Mouse (Mus musculus) forebrain, postnatal 0 days (tissue): ENCODE measurements around the gene Ralgps1. TPM values are rescaled to one million over a fixed set of nuclear protein-coding genes. Genes with fewer than 3 reads are reported as not detected.

Experiments used
- ATAC-seq: fragments of 200-750 bp; cut with Nextera tagmentation; 2 replicates; pipeline ENCODE4 v1.8.0; 2017; ENCODE audit warnings: mild to moderate bottlenecking, moderate library complexity
- DNase-seq: peaks from one replicate; pipeline ENCODE4 v3.0.0-alpha.2; 2015
- H3K27ac ChIP-seq: fragments of 300-500 bp; sonication (generic); 2 replicates; pipeline ENCODE4 v1.5.1; 2014; ENCODE audit warnings: low read depth, mild to moderate bottlenecking, antibody characterized with exemption, low read length, moderate library complexity, mixed read lengths
- H3K27me3 ChIP-seq: fragments of 300-500 bp; sonication (generic); 2 replicates; pipeline ENCODE4 v1.6.1; 2014; ENCODE audit warnings: mild to moderate bottlenecking, low read length, mixed read lengths; ENCODE audit not compliant: insufficient read depth
- H3K36me3 ChIP-seq: fragments of 300-500 bp; sonication (generic); 2 replicates; pipeline ENCODE4 v1.6.1; 2014; ENCODE audit warnings: mild to moderate bottlenecking, moderate library complexity; ENCODE audit not compliant: insufficient read depth
- H3K4me1 ChIP-seq: fragments of 300-500 bp; sonication (generic); 2 replicates; pipeline ENCODE4 v1.6.1; 2014; ENCODE audit warnings: antibody characterized with exemption; ENCODE audit not compliant: insufficient read depth
- H3K4me2 ChIP-seq: fragments of 300-500 bp; sonication (generic); 2 replicates; pipeline ENCODE4 v1.6.1; 2014; ENCODE audit warnings: low read depth, mild to moderate bottlenecking, moderate library complexity
- H3K4me3 ChIP-seq: fragments of 300-500 bp; sonication (generic); 2 replicates; pipeline ENCODE4 v1.5.1; 2014; ENCODE audit warnings: low read depth, low read length, mixed read lengths
- H3K9ac ChIP-seq: fragments of 300-500 bp; sonication (generic); 2 replicates; pipeline ENCODE4 v1.6.1; 2014; ENCODE audit warnings: mild to moderate bottlenecking
- H3K9me3 ChIP-seq: fragments of 300-500 bp; sonication (generic); 2 replicates; pipeline ENCODE4 v1.6.1; 2016; ENCODE audit warnings: low read length
- CTCF ChIP-seq: sonication (generic); IDR thresholded peaks from 2 replicates; pipeline ENCODE4 v1.5.1; 2016; ENCODE audit warnings: antibody characterized with exemption, control low read depth, low read depth
- WGBS: fragments of 180-500 bp; shearing (Covaris S2); extraction: QIAGEN DNeasy Blood & Tissue Kit; methylation state at CpG from one replicate; pipeline ENCODE4 v1.1.7; 2014; 5-methylcytosine and 5-hydroxymethylcytosine counted together
- polyA plus RNA-seq: library from polyadenylated mRNA; unstranded; fragments of >200 nt; fragmentation: Nextera tagmentation; extraction: Ambion mirVana; gene quantifications from 2 replicates; pipeline ENCODE4 v1.2.1, GENCODE M21; 2015
- total RNA-seq: library from RNA; depleted of rRNA; stranded (reverse); fragments of >200 nt; gene quantifications from 2 replicates; pipeline ENCODE4 v1.2.3, GENCODE M21; 2014; rRNA removed

Ralgps1 gene
- total RNA-seq (55.0 and 66.9 TPM in 2 replicates), polyA plus RNA-seq (16.6 and 24.6 TPM in 2 replicates)

DNA sequence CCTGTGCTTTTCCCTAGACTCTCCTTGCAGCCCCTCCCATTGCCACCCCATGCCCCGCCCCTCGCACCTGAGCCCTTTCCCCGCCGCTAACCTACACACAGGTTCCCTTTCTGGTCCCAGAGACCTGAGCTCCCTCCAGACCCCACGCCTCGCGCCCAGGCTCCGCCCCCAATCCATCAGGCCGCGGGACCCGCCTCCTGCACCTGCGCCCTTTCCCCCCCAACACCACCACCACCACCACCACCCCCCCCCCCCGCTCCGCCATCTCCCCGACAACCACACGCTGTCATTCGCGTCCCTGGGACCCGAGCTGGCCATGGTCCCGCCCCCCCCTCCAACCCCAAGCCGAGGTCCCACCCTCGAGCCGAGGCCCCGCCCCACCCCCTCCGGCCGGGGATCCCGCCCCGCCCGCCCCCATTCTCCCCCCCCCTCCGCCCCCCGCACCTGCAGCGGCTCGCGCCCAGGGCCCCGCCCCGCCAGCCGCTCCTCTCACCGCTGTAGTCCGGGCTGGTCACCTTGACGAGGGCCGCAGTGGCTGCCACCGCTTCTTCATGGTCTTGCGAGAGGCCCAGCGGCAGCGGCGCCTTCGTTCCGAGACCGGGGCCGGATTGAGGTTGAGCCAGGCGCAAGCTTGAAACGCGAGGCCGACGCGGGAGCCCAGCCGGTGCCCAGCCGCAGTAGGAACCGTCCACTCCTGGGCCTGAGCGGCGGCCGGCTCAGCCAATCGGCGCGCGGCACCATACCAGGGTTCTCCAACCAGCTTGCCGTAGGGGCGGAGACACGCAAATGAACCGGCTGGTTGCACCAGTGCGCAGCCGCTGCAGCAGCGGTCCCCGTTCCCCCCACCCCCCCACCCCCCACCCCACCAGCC is at the start of gene Ralgps1:
Ralgps1 (minus strand) TSS at position 710 of the 871 bp plus-strand sequence.
- peaks cover 11% of the 10 kb centered on the region; the same call in 1 of the 2 replicates for H3K36me3 ChIP-seq
- peak within 1 kb of the TSS; percentile 90 for H3K9ac ChIP-seq
- no peak for TF ChIP-seq CTCF
- peak within 1 kb of the TSS; percentile 79 for H3K4me3 ChIP-seq
- WGBS = 4% methylated on average over 47 of the region's 74 CpGs
- DNase-seq (peak; percentile 97), ATAC-seq (peak; percentile 99)
- H3K27ac ChIP-seq = peak within 1 kb of the TSS; percentile 99
- peaks cover 16% of the 10 kb centered on the region; the same call in 1 of the 2 replicates for H3K4me1 ChIP-seq
- H3K27me3 ChIP-seq = no peaks in the 10 kb centered on the region
- no peaks in the 10 kb centered on the region for H3K9me3 ChIP-seq
- H3K4me2 ChIP-seq = peak within 1 kb of the TSS; percentile 69

DNA sequence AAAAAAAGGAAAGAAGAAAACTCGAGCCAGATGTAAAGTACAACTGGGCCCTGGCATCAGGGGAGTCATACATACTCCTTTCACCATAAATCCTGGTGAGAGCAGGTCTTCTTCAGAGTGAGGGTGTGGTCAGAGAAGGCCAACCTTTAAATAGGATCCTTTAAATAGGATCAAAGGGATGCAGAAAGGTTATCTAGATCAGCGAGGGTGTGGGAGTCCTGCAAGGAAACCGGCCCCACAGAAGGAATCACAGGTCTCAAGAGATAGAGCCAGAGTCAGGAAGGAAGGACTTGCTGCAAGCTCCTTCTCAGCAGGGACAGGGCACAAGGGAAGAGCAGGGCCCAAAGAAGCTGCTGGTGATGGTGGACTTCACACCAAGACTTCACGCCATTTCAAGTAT is 46.2 kb upstream of the Ralgps1 start:
- no peak overlapping the region for H3K4me3 ChIP-seq
- H3K4me1 ChIP-seq = no peaks in the 10 kb centered on the region
- H3K9me3 ChIP-seq = no peaks in the 10 kb centered on the region
- WGBS = 88% methylated on average over 4 of the region's 4 CpGs
- H3K27ac ChIP-seq = no peak overlapping the region
- no peak for ATAC-seq
- H3K36me3 ChIP-seq = peaks cover 12% of the 10 kb centered on the region; the same call in 1 of the 2 replicates
- DNase-seq = no peak
- H3K4me2 ChIP-seq = no peak overlapping the region
- H3K9ac ChIP-seq = no peak overlapping the region
- no peak for TF ChIP-seq CTCF
- no peaks in the 10 kb centered on the region for H3K27me3 ChIP-seq

DNA sequence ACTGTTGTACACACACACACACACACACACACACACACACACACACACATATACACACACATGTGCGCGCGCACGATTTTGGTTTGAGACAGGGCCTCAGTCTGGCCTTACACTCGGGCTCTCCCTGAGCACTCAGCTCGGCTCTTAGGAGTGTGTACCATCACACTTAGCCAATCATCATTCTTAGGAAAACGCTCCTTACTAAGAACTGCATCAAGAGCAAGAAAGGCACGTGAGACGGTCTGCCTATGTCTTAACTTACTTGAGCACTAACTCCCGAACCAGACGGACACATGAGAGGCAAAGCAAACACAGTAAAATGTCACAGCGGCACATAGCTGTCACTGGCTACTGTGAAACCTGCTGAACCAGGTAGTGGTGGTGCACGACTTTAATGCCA is 42.7 kb upstream of the Ralgps1 start:
- ATAC-seq = no peak
- WGBS = 92% methylated on average over 13 of the region's 13 CpGs

DNA sequence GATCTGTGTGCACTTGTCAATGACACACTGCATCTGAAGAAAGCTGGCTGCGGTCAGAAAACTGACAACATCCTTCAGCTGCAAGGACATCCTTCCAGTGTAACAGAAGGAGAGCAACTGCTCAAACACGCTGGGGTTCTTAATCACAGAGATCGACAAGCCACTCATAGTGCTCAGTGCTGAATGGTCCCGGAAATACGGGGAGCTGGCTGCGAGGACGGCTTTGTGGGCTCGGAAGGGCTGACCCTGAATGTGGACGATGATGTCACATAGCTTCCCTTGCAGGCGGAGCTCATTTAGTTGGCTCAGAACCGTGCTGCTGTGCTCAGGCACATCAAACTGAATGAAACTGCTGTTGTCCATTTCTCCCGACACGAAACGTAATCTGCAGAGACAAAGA is 40.8 kb upstream of the Ralgps1 start:
- Histone ChIP-seq H3K27ac (no peak overlapping the region), H3K4me3 (no peak overlapping the region), H3K4me2 (no peak overlapping the region), H3K4me1 (no peaks in the 10 kb centered on the region), H3K27me3 (no peaks in the 10 kb centered on the region), H3K9me3 (no peaks in the 10 kb centered on the region), H3K9ac (no peak overlapping the region), H3K36me3 (peaks cover 32% of the 10 kb centered on the region)
- 0 out of 2 replicates have a peak, but pooled peaks have one; percentile 12 for ATAC-seq
- WGBS = 70% methylated on average over 14 of the region's 14 CpGs
- no peak for TF ChIP-seq CTCF
- no peak for DNase-seq

More for the DNA sequence above, 42.7 kb upstream of the Ralgps1 start:
- peaks cover 29% of the 10 kb centered on the region for H3K36me3 ChIP-seq
- H3K9me3 ChIP-seq = no peaks in the 10 kb centered on the region
- H3K4me1 ChIP-seq = no peaks in the 10 kb centered on the region
- no peaks in the 10 kb centered on the region for H3K27me3 ChIP-seq
- H3K4me3 ChIP-seq = no peak overlapping the region
- no peak overlapping the region for H3K9ac ChIP-seq
- H3K4me2 ChIP-seq = no peak overlapping the region
- H3K27ac ChIP-seq = no peak overlapping the region
- TF ChIP-seq CTCF = no peak
- DNase-seq = no peak

DNA sequence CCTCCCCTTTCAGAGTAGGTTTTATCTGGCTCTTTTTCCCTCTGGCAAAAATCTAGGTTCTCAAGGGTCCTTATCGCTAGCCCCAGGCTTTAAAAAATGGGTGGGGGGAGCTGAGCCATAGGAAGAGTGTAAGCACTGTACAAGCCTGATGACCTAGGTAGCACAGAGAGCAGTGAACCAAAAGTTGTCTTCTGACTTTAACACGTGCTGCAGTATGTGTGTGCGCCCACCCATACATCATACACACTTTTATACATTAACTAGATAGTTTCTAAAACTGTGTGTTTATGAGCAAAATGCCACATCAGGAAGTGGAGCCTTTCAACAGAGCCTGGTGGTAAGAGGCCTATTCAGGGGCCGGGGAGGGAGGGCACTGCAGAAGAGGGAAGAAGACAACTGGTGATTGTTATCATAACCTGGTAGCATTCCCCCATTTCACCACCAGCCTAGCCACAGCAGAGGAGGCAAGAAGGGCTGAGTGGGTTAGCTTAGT is 32.3 kb upstream of the Ralgps1 start:
- WGBS = 89% methylated on average over 4 of the region's 4 CpGs
- Histone ChIP-seq H3K4me2 (no peak overlapping the region), H3K27me3 (no peaks in the 10 kb centered on the region), H3K9me3 (no peaks in the 10 kb centered on the region), H3K4me1 (no peaks in the 10 kb centered on the region), H3K9ac (no peak overlapping the region), H3K4me3 (no peak overlapping the region), H3K27ac (no peak overlapping the region), H3K36me3 (peaks cover 3% of the 10 kb centered on the region; the same call in 1 of the 2 replicates)
- DNase-seq (no peak), ATAC-seq (no peak)
- TF ChIP-seq CTCF = no peak

- WGBS = 62% methylated on average over 5 of the region's 5 CpGs
- H3K36me3 ChIP-seq = no peaks in the 10 kb centered on the region
- no peaks in the 10 kb centered on the region for H3K9me3 ChIP-seq
- no peaks in the 10 kb centered on the region for H3K27me3 ChIP-seq
- H3K4me2 ChIP-seq = no peak overlapping the region
- no peak for TF ChIP-seq CTCF
- ATAC-seq = no peak
- no peak overlapping the region for H3K9ac ChIP-seq
- no peak overlapping the region for H3K27ac ChIP-seq
- H3K4me1 ChIP-seq = no peaks in the 10 kb centered on the region
- DNase-seq = no peak
- no peak overlapping the region for H3K4me3 ChIP-seq
Observed at GRCm38 (mm10) chr2:33402638-33403037, 31.4 kb upstream of the Ralgps1 start.

DNA sequence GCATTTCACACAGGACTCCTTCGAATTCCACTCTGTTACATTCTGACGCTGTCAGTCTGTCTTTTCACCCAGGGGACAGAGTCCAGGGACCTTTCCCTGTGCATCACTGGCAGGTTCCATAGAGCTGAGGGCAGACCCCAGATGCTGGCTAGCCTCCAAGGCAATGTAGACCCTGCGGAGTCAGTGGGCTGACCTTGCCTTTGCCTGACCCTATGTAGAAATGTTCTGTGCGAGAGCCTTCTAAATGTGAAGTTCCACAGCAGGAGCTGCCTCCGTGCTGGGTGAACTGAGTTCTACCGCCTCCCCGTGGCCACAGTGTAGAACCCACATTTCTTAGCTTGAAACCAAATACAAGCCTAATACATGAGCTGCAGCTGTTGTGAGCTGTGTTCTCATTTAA is 30.9 kb upstream of the Ralgps1 start:
- Histone ChIP-seq H3K27ac (no peak overlapping the region), H3K4me1 (no peaks in the 10 kb centered on the region), H3K9me3 (no peaks in the 10 kb centered on the region), H3K4me2 (no peak overlapping the region), H3K36me3 (no peaks in the 10 kb centered on the region), H3K4me3 (no peak overlapping the region), H3K27me3 (no peaks in the 10 kb centered on the region), H3K9ac (no peak overlapping the region)
- WGBS = 34% methylated on average over 7 of the region's 7 CpGs
- ATAC-seq (peak; percentile 83), DNase-seq (peak; percentile 79)
- TF ChIP-seq CTCF = peak; percentile 89
